Mouse (Mus musculus) hindbrain, postnatal 0 days (tissue): Measurements from ENCODE around the gene Cabcoco1. TPM values are rescaled to one million over a fixed set of nuclear protein-coding genes. Genes with fewer than 3 reads are reported as not detected.

Experiments
- ATAC-seq: fragments of 200-750 bp; cut with Nextera tagmentation; 2 replicates; pipeline ENCODE4 v1.8.0; 2017; ENCODE audit warnings: mild to moderate bottlenecking, moderate TSS enrichment, moderate library complexity
- DNase-seq: peaks from one replicate; pipeline ENCODE4 v3.0.0-alpha.2; 2015; ENCODE audit warnings: low spot score
- H3K27ac ChIP-seq: fragments of 300-500 bp; sonication (generic); 2 replicates; pipeline ENCODE4 v1.5.1; 2014; ENCODE audit warnings: mild to moderate bottlenecking
- H3K27me3 ChIP-seq: fragments of 300-500 bp; sonication (generic); 2 replicates; pipeline ENCODE4 v1.6.1; 2014; ENCODE audit warnings: low read length, mixed read lengths; ENCODE audit not compliant: insufficient read depth
- H3K36me3 ChIP-seq: fragments of 300-500 bp; sonication (generic); 2 replicates; pipeline ENCODE4 v1.6.1; 2014; ENCODE audit warnings: low read length, mixed read lengths; ENCODE audit not compliant: insufficient read depth
- H3K4me1 ChIP-seq: fragments of 300-500 bp; sonication (generic); 2 replicates; pipeline ENCODE4 v1.6.1; 2014; ENCODE audit warnings: antibody characterized with exemption, low read length, mixed read lengths; ENCODE audit not compliant: insufficient read depth
- H3K4me2 ChIP-seq: fragments of 300-500 bp; sonication (generic); 2 replicates; pipeline ENCODE4 v1.6.1; 2014; ENCODE audit warnings: low read depth, mild to moderate bottlenecking, low read length, moderate library complexity, mixed read lengths
- H3K4me3 ChIP-seq: fragments of 300-500 bp; sonication (generic); 2 replicates; pipeline ENCODE4 v1.5.1; 2014; ENCODE audit warnings: low read length
- H3K9ac ChIP-seq: fragments of 300-500 bp; sonication (generic); replicated peaks from 2 replicates; pipeline ENCODE4 v1.6.1; 2014; ENCODE audit warnings: mild to moderate bottlenecking, low read length, moderate library complexity, mixed read lengths
- H3K9me3 ChIP-seq: fragments of 300-500 bp; sonication (generic); 2 replicates; pipeline ENCODE4 v1.6.1; 2016; ENCODE audit warnings: low read length, mixed read lengths
- CTCF ChIP-seq: IDR thresholded peaks from 2 replicates; pipeline ENCODE4 v1.5.1; 2016; ENCODE audit warnings: antibody characterized with exemption, control low read depth, low read depth
- WGBS: fragments of 180-500 bp; shearing (Covaris S2); extraction: QIAGEN DNeasy Blood & Tissue Kit; methylation state at CpG from one replicate; pipeline ENCODE4 v1.1.7; 2014; 5-methylcytosine and 5-hydroxymethylcytosine counted together
- polyA plus RNA-seq: library from polyadenylated mRNA; unstranded; fragments of >200 nt; fragmentation: Nextera tagmentation; extraction: Ambion mirVana; gene quantifications from 2 replicates; pipeline ENCODE4 v1.2.1, GENCODE M21; 2015
- total RNA-seq: library from RNA; depleted of rRNA; stranded (reverse); fragments of >200 nt; gene quantifications from 2 replicates; pipeline ENCODE4 v1.2.3, GENCODE M21; 2014

The Cabcoco1 gene
- total and polyA plus RNA-seq, 2 experiments from 2014 or later = 0.94 to 6.4 TPM

GRCm38 (mm10) chr10:68512433-68513019, 29.2 kb downstream of the Cabcoco1 start:
- no peaks in the 10 kb centered on the region for H3K4me1 ChIP-seq
- no peaks in the 10 kb centered on the region for H3K36me3 ChIP-seq
- no peaks in the 10 kb centered on the region for H3K9me3 ChIP-seq
- no peaks in the 10 kb centered on the region for H3K27me3 ChIP-seq
- no peak overlapping the region for H3K9ac ChIP-seq
- TF ChIP-seq CTCF = no peak
- H3K27ac ChIP-seq = no peak overlapping the region
- no peak for ATAC-seq
- no peak overlapping the region for H3K4me3 ChIP-seq
- 90% methylated on average over 8 of the region's 8 CpGs for WGBS
- no peak for DNase-seq
- no peak overlapping the region for H3K4me2 ChIP-seq

GRCm38 (mm10) chr10:68507741-68508140, 34.0 kb downstream of the Cabcoco1 start:
- H3K27me3 ChIP-seq = no peaks in the 10 kb centered on the region
- no peak for TF ChIP-seq CTCF
- no peak overlapping the region for H3K4me2 ChIP-seq
- no peak overlapping the region for H3K27ac ChIP-seq
- H3K9ac ChIP-seq = no peak overlapping the region
- ATAC-seq (no peak), DNase-seq (no peak)
- no peaks in the 10 kb centered on the region for H3K4me1 ChIP-seq
- no peak overlapping the region for H3K4me3 ChIP-seq
- no peaks in the 10 kb centered on the region for H3K36me3 ChIP-seq
- WGBS = 93% methylated on average over 3 of the region's 3 CpGs
- H3K9me3 ChIP-seq = no peaks in the 10 kb centered on the region

GRCm38 (mm10) chr10:68506242-68506641, 35.5 kb downstream of the Cabcoco1 start:
- TF ChIP-seq CTCF = peak; percentile 38; the same call in 1 of the 2 replicates
- no peak overlapping the region for H3K9ac ChIP-seq
- no peaks in the 10 kb centered on the region for H3K27me3 ChIP-seq
- 86% methylated on average over 4 of the region's 4 CpGs for WGBS
- H3K27ac ChIP-seq = no peak overlapping the region
- no peaks in the 10 kb centered on the region for H3K9me3 ChIP-seq
- ATAC-seq (no peak), DNase-seq (no peak)
- no peak overlapping the region for H3K4me3 ChIP-seq
- H3K36me3 ChIP-seq = no peaks in the 10 kb centered on the region
- no peak overlapping the region for H3K4me2 ChIP-seq
- H3K4me1 ChIP-seq = no peaks in the 10 kb centered on the region

GRCm38 (mm10) chr10:68504586-68505152, 37.0 kb downstream of the Cabcoco1 start:
- WGBS = 80% methylated on average over 9 of the region's 9 CpGs
- H3K4me1 ChIP-seq = no peaks in the 10 kb centered on the region

GRCm38 (mm10) chr10:68501067-68501466, 40.6 kb downstream of the Cabcoco1 start:
- Histone ChIP-seq H3K4me2 (no peak overlapping the region), H3K9ac (no peak overlapping the region), H3K4me1 (no peaks in the 10 kb centered on the region), H3K27ac (no peak overlapping the region), H3K9me3 (no peaks in the 10 kb centered on the region), H3K4me3 (no peak overlapping the region), H3K27me3 (no peaks in the 10 kb centered on the region), H3K36me3 (no peaks in the 10 kb centered on the region)
- 68% methylated on average over 6 of the region's 6 CpGs for WGBS
- no peak for TF ChIP-seq CTCF
- ATAC-seq = no peak
- DNase-seq = no peak

More at GRCm38 (mm10) chr10:68504586-68505152, 37.0 kb downstream of the Cabcoco1 start:
- no peak for ATAC-seq
- Histone ChIP-seq H3K4me2 (no peak overlapping the region), H3K9me3 (no peaks in the 10 kb centered on the region), H3K9ac (no peak overlapping the region), H3K36me3 (no peaks in the 10 kb centered on the region), H3K27me3 (no peaks in the 10 kb centered on the region), H3K27ac (no peak overlapping the region), H3K4me3 (no peak overlapping the region)
- TF ChIP-seq CTCF = no peak
- DNase-seq = no peak

GRCm38 (mm10) chr10:68495246-68495645, 46.5 kb downstream of the Cabcoco1 start:
- H3K4me3 ChIP-seq = no peak overlapping the region
- WGBS = 99% methylated on average over 2 of the region's 2 CpGs
- no peak overlapping the region for H3K4me2 ChIP-seq
- H3K9ac ChIP-seq = no peak overlapping the region
- H3K27ac ChIP-seq = no peak overlapping the region
- no peak for DNase-seq
- no peaks in the 10 kb centered on the region for H3K27me3 ChIP-seq
- H3K4me1 ChIP-seq = no peaks in the 10 kb centered on the region
- H3K9me3 ChIP-seq = no peaks in the 10 kb centered on the region
- no peak for TF ChIP-seq CTCF
- H3K36me3 ChIP-seq = no peaks in the 10 kb centered on the region
- no peak for ATAC-seq

- no peaks in the 10 kb centered on the region for H3K9me3 ChIP-seq
- no peak overlapping the region for H3K4me3 ChIP-seq
- no peaks in the 10 kb centered on the region for H3K36me3 ChIP-seq
- TF ChIP-seq CTCF = no peak
- H3K4me1 ChIP-seq = no peaks in the 10 kb centered on the region
- H3K4me2 ChIP-seq = no peak overlapping the region
- no peak overlapping the region for H3K9ac ChIP-seq
- ATAC-seq (no peak), DNase-seq (no peak)
- no peak overlapping the region for H3K27ac ChIP-seq
- H3K27me3 ChIP-seq = no peaks in the 10 kb centered on the region
- 81% methylated on average over 11 of the region's 11 CpGs for WGBS
These were observed 50.1 kb downstream of the Cabcoco1 start for GRCm38 (mm10) chr10:68491557-68491956.
